Mouse (Mus musculus): ENCODE measurements around the gene Zfp366. TPM values are rescaled to one million over a fixed set of nuclear protein-coding genes. Genes with fewer than 3 reads are reported as not detected.

Zfp366 gene
- polyA plus RNA-seq, 1 experiment: 2.3 TPM

- Histone ChIP-seq H3K27ac (ENCODE audit: insufficient read depth, low read length) (no peak overlapping the region), H3K4me1 (ENCODE audit: control insufficient read depth, insufficient read depth, low read length) (no peaks in the 10 kb centered on the region), H3K4me3 (ENCODE audit: insufficient read depth, low read length) (no peak overlapping the region)
- TF ChIP-seq POLR2A (IDR thresholded peaks at IDR 0.05; ENCODE audit: extremely low read depth, insufficient read depth, low read length) (no peak), CTCF (IDR thresholded peaks at IDR 0.05; ENCODE audit: extremely low read depth, insufficient read depth, low read length) (no peak)
Measured at GRCm38 (mm10) chr13:99241984-99242383, 57.4 kb downstream of the Zfp366 start.

- Histone ChIP-seq H3K4me1 (ENCODE audit: control insufficient read depth, insufficient read depth, low read length) (no peaks in the 10 kb centered on the region), H3K27ac (ENCODE audit: insufficient read depth, low read length) (no peak overlapping the region), H3K4me3 (ENCODE audit: insufficient read depth, low read length) (no peak overlapping the region)
- no peak for TF ChIP-seq POLR2A (IDR thresholded peaks at IDR 0.05; ENCODE audit: extremely low read depth, insufficient read depth, low read length)
- no peak for TF ChIP-seq CTCF (IDR thresholded peaks at IDR 0.05; ENCODE audit: extremely low read depth, insufficient read depth, low read length)
Measured at GRCm38 (mm10) chr13:99242895-99243294, 58.3 kb downstream of the Zfp366 start.

DNA sequence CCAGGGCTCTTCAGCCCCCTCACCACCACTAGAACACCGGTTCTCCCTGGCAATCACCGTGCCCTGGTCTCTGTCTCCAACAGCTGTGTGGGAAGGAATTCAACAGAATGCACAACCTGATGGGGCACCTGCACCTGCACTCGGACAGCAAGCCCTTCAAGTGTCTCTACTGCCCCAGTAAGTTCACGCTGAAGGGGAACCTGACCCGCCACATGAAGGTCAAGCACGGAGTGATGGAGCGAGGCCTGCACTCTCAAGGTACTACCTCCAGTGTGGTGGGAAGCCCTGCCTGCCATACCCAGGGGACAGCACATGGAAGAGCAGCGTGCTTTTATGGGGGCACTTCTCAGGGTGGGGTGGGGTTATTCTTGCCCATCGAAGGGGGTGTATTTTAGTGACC, 59.2 kb downstream of the Zfp366 start:
- no peak for TF ChIP-seq POLR2A (IDR thresholded peaks at IDR 0.05; ENCODE audit: extremely low read depth, insufficient read depth, low read length)
- TF ChIP-seq CTCF (IDR thresholded peaks at IDR 0.05; ENCODE audit: extremely low read depth, insufficient read depth, low read length): no peak
- H3K4me3 ChIP-seq (ENCODE audit: insufficient read depth, low read length): no peak overlapping the region
- no peaks in the 10 kb centered on the region for H3K4me1 ChIP-seq (ENCODE audit: control insufficient read depth, insufficient read depth, low read length)
- H3K27ac ChIP-seq (ENCODE audit: insufficient read depth, low read length): no peak overlapping the region

DNA sequence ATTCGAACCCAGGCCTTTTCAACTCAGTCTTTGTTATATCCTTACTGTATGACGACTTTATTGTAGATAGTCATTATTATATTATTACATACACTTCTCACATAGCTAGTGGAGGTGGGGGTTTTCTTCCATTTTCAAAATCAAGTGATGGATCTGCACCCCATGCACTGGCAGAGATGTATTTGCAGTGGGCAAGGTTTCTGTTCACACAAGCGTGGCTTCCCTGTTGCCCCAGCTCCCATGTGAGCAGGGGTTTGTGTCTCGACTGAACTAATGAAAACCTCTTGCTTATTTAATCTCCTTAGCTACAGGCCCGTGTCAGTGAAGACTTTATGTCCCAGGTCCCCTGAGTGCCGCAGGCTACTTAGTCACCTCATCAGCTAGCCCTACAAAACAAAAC, 59.8 kb downstream of the Zfp366 start:
- no peak for TF ChIP-seq POLR2A (IDR thresholded peaks at IDR 0.05; ENCODE audit: extremely low read depth, insufficient read depth, low read length)
- no peak for TF ChIP-seq CTCF (IDR thresholded peaks at IDR 0.05; ENCODE audit: extremely low read depth, insufficient read depth, low read length)
- Histone ChIP-seq H3K4me3 (ENCODE audit: insufficient read depth, low read length) (no peak overlapping the region), H3K27ac (ENCODE audit: insufficient read depth, low read length) (no peak overlapping the region), H3K4me1 (ENCODE audit: control insufficient read depth, insufficient read depth, low read length) (no peaks in the 10 kb centered on the region)

- no peak overlapping the region for H3K4me3 ChIP-seq (ENCODE audit: insufficient read depth, low read length)
- H3K4me1 ChIP-seq (ENCODE audit: control insufficient read depth, insufficient read depth, low read length): no peaks in the 10 kb centered on the region
- TF ChIP-seq CTCF (IDR thresholded peaks at IDR 0.05; ENCODE audit: extremely low read depth, insufficient read depth, low read length) (no peak), POLR2A (IDR thresholded peaks at IDR 0.05; ENCODE audit: extremely low read depth, insufficient read depth, low read length) (no peak)
- 0 out of 2 replicates have a peak overlapping the region, but pooled peaks have one; percentile 5 for H3K27ac ChIP-seq (ENCODE audit: insufficient read depth, low read length)
Measured at GRCm38 (mm10) chr13:99244896-99245295, 60.3 kb downstream of the Zfp366 start.

DNA sequence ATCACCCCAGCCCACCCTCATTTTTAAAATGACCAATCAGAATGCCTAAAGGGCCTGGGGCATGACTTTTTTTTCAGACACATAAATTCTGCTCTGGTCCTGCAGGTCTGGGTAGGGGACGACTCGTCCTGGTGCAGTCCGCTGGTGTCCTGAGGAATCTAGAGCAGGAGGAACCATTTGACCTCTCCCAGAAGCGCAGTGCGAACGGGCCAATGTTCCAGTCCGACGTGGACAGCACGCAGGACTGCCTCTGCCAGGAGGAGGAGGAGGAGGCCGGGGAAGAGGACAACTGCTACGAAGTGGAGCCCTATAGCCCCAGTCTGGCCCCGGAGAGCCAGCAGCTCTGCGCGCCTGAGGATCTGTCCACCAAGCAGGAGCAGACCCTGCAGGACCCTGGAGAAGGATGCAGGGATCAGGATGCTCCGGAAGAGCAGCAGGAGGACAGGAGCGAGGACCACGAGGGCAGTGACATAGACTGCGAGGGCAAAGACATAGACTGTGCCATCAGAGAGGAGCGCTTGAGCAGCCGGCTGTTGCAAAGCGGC, 61.4 kb downstream of the Zfp366 start:
- TF ChIP-seq CTCF (IDR thresholded peaks at IDR 0.05; ENCODE audit: extremely low read depth, insufficient read depth, low read length) (no peak), POLR2A (IDR thresholded peaks at IDR 0.05; ENCODE audit: extremely low read depth, insufficient read depth, low read length) (no peak)
- no peaks in the 10 kb centered on the region for H3K4me1 ChIP-seq (ENCODE audit: control insufficient read depth, insufficient read depth, low read length)
- no peak overlapping the region for H3K4me3 ChIP-seq (ENCODE audit: insufficient read depth, low read length)
- H3K27ac ChIP-seq (ENCODE audit: insufficient read depth, low read length): no peak overlapping the region

GRCm38 (mm10) chr13:99250806-99251205, 66.2 kb downstream of the Zfp366 start:
- Histone ChIP-seq H3K4me1 (ENCODE audit: control insufficient read depth, insufficient read depth, low read length) (no peaks in the 10 kb centered on the region; the same call in 1 of the 2 replicates), H3K27ac (ENCODE audit: insufficient read depth, low read length) (no peak overlapping the region; the same call in 1 of the 2 replicates), H3K4me3 (ENCODE audit: insufficient read depth, low read length) (no peak overlapping the region)
- no peak for TF ChIP-seq POLR2A (IDR thresholded peaks at IDR 0.05; ENCODE audit: extremely low read depth, insufficient read depth, low read length)

- Histone ChIP-seq H3K4me3 (ENCODE audit: insufficient read depth, low read length) (no peak overlapping the region), H3K4me1 (ENCODE audit: control insufficient read depth, insufficient read depth, low read length) (no peaks in the 10 kb centered on the region; the same call in 1 of the 2 replicates), H3K27ac (ENCODE audit: insufficient read depth, low read length) (peak overlapping the region; percentile 97)
- no peak for TF ChIP-seq CTCF (IDR thresholded peaks at IDR 0.05; ENCODE audit: extremely low read depth, insufficient read depth, low read length)
- TF ChIP-seq POLR2A (IDR thresholded peaks at IDR 0.05; ENCODE audit: extremely low read depth, insufficient read depth, low read length): no peak
Measured at GRCm38 (mm10) chr13:99254215-99254614, 69.6 kb downstream of the Zfp366 start.

- Histone ChIP-seq H3K4me1 (ENCODE audit: control insufficient read depth, insufficient read depth, low read length) (no peaks in the 10 kb centered on the region; the same call in 1 of the 2 replicates), H3K27ac (ENCODE audit: insufficient read depth, low read length) (peak overlapping the region; percentile 97; the same call in 1 of the 2 replicates), H3K4me3 (ENCODE audit: insufficient read depth, low read length) (no peak overlapping the region)
- TF ChIP-seq CTCF (IDR thresholded peaks at IDR 0.05; ENCODE audit: extremely low read depth, insufficient read depth, low read length) (no peak), POLR2A (IDR thresholded peaks at IDR 0.05; ENCODE audit: extremely low read depth, insufficient read depth, low read length) (no peak)
Measured at GRCm38 (mm10) chr13:99254781-99255180, 70.2 kb downstream of the Zfp366 start.

GRCm38 (mm10) chr13:99256916-99257315, 72.3 kb downstream of the Zfp366 start:
- H3K4me3 ChIP-seq (ENCODE audit: insufficient read depth, low read length): no peak overlapping the region
- no peak overlapping the region for H3K27ac ChIP-seq (ENCODE audit: insufficient read depth, low read length)
- H3K4me1 ChIP-seq (ENCODE audit: control insufficient read depth, insufficient read depth, low read length): no peaks in the 10 kb centered on the region; the same call in 1 of the 2 replicates
- TF ChIP-seq CTCF (IDR thresholded peaks at IDR 0.05; ENCODE audit: extremely low read depth, insufficient read depth, low read length) (no peak), POLR2A (IDR thresholded peaks at IDR 0.05; ENCODE audit: extremely low read depth, insufficient read depth, low read length) (no peak)

All from cortical plate, adult 2 months (tissue).